Mouse (Mus musculus): ENCODE measurements around the gene Zfp775.

DNA sequence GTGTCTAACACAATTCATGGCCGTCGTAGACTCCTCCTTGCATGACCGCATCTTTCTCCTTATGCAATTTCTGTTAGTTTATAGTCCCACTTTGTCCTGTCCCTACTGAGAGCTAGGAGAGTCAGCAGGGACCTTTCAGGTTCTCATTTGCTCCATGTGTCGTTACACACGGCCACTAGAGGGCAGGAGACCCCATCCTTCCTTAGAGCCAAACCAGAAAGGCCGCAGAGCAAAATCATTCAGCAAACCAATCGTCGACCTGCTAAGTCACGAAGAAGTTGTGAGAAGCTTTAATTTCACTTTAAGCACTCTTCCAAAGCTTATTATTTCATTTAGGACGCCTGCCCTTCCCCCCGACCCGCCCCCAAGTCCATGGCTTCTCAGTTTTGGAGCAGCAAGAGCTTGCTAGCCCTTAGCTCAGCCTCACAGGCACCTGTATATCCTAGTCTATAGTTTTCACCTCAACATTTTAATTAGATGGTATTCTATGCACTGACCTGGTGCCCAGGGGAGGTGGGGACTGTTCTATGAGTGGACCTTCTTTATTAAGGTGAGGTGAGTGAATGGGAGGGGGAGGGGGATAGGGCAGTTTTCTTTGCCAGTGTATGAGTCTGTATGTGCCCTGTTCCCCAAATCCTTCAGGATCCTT is 43.9 kb downstream of the Zfp775 start:
- peak; percentile 79 for TF ChIP-seq CTCF (IDR thresholded peaks at IDR 0.05; ENCODE audit: low read depth)
- TF ChIP-seq EP300 (IDR thresholded peaks at IDR 0.05; ENCODE audit: low read depth), result no peak
